Mouse (Mus musculus) right cerebral cortex, postnatal 10 days (tissue): ENCODE measurements around the gene Klc3.

Experiments
- DNase-seq, 2 experiments: peaks; one replicate each; pipeline ENCODE4 v3.0.0; 2021; ENCODE audit warnings: low spot score in 2 of 2

Gene Klc3

DNA sequence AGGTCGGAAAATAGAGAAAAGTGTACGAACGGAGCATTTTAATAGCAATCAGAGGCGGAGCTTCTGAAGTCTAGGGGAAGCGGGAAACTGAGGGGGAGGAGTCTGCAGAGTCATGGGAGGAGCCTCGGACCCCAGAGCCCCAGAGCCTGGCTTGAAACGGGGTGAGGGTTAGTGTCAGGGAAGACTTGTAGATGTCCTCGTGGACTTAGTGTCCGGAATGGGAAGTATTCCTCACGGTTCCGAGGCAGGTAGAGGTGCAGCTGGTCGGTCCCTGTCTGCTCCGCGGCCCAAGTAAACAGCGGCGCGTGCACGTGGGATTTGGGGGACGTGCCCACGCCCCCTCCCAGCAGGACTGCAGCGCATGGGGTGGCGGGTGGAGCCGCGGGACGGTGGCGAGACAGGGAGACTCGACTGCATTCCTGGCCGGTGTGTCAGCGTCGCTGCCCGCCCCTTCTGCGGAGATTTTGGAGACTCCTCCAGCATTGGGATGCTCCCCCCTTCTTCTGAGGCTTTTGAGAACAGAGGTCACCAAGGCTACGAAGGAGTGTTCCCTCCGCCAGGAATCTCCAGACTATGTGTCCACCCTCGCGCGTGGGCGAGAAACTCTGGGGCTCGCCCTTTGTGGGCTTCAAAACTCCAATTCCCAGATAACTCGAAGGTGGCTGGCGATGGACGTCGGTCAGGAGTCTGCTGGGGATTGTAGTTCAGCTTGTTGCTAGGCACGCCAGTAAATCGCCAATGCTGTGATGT, 43.8 kb downstream of the Klc3 start:
- DNase-seq, result peak; percentile 85 to 90

DNA sequence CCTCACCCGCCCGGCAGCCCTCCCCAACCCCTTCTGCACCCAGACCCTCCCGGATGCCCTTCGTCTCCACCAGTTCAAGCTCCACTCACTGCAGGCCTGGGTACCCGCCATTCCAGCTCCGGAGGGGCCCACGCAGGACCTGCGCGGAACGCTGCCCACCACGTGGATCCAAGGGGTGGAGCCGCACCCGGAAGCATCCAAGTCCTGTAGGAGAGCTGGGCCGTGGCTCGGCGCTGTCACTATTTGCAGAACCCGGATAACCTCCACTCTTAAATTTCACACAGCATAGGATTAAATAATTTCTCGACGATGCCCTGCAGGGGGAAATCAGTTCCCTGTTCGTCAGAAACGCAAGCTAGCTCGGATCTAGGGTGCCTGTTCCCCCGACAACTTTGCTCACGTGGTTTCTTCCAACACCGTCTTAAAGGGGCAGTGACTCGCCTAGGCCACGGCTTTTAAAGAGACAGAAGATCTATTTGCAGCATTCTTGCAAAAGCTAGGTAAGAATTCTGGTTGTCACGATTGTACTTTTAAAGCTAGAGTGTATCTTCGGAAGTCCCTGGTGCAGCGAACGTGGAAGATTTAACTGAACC, 44.5 kb downstream of the Klc3 start, which contains the start of the genes Cd3eap and Ppp1r13l:
Gene Cd3eap (minus strand): TSS at position 185 of the 593 bp plus-strand sequence.
Gene Ppp1r13l (plus strand): TSS at position 451 of the 593 bp plus-strand sequence.
- DNase-seq, result peak; percentile 93 to 94

DNA sequence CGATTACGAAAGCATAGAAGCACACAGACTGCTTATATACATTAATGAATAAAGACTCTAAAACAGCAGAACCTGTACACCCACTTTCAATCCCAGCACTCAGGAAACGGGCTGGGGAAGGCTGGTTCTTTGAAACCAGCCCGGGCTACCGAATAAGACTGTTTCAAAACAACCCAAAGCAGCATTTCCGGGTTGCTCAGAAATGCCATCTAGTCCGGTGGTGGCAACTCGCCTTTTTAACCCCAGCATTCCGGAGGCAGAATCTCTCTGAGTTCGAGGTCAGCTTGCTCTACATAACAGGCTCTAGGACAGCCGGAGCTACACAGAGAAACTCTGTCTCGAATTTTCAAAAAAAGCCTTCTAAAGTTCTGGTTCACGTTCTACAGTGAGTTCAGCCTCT, 45.3 kb downstream of the Klc3 start:
- DNase-seq, result no peak

DNA sequence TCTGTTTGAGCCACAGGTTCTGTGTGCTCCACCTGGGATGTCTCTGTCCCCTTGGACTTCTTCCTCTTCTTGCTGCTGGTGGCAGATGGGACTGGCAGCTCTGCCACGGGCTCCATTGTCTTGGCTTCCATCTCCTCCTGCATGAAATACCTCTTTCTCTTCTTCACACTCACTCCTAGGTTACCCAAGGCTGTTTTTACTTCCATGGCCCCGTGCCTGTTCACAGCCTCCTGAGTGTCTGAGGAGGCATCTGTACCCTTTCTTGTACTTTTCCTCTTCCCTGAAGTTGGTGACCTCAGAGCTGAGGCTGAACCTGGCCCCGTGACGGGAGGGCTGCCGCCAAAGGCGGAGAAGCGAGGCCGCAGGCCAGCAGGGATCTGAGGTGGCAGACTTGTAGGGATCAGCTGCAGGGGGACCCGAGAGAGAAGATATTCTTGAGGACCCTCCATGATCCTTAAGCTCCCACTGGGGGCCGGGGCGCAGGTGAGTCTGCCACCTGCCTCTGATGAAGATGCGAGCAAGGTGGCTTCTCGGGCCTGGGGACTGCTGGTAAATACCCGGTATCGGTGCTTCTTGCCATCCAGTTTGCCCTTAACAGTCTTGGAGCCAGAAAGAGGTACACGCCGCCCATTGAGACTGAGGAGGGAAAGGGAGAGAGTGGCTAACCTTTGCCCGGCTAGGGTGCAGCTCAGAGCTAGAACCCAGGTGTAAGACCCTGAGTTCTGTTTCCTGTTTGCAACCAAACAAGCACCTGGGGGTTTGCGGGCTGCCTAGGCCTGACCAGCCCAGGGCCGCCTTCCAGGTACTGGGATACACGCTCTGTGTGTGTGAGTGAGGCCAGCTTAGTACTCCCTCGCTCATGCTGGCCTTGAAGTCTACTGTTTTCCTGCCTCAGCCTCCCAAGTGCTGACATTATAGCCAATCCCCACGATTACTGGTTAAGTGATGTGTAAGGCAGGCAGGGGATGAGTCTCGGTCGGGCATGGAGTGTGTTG, 46.2 kb downstream of the Klc3 start:
- no peak for DNase-seq

DNA sequence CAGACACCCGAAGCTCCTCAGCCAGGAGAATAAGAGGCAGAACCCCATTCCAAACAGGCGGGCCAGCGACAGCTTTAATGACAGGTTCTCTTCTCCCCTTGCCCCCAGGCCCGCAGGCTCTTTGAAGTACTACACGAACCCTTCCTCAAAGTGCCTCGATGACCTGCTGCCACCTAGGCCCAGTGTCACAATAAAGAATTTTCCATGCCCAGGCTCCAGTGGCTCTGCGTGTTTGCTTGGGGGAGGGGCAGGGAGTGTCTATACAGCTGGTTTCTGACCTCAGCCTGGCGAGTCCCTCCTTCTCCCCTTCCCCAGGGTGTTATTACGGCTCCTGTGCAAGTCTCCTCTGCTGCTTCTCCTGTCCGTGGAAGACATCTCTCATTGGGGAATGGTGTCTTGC, 47.6 kb downstream of the Klc3 start:
- DNase-seq, result no peak

DNA sequence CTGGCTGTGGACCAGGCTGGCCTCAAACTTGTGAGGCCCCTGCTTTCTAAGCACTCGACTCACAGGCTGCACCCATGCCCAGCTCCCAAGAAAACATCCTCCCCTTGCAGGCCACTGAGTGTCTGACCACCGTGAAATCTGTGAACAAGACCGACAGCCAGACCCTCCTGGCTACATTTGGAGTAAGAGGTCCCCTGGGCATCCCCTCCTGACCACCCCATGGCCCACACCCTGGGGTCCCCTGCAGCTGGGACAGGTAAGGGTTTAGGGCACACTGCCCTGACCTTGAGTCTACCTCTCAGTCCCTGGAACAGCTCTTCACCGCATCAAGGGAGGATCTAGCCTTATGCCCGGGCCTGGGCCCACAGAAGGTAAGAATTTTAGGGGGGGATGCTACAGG, 48.9 kb downstream of the Klc3 start:
- DNase-seq, result no peak

DNA sequence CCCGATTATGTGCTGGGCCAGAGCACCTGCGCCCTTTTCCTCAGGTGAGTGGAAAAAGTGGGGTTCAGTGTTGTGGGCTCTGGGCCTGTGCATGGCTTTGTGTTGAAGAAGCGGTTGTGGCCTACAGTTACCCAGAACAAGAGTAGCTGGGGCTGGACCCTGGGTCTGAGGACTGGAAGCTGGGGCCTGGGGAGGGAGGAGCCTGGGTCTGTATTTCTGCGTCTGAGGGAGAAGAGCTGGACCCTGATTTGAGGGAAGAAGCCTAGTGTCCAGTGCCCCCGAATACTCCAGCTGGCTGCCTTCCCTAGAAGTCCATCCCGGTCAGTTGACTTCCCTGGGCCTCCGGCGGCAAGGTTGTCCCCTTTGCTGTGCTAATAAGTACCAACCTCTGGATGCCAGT, 53.7 kb downstream of the Klc3 start:
- no peak for DNase-seq

DNA sequence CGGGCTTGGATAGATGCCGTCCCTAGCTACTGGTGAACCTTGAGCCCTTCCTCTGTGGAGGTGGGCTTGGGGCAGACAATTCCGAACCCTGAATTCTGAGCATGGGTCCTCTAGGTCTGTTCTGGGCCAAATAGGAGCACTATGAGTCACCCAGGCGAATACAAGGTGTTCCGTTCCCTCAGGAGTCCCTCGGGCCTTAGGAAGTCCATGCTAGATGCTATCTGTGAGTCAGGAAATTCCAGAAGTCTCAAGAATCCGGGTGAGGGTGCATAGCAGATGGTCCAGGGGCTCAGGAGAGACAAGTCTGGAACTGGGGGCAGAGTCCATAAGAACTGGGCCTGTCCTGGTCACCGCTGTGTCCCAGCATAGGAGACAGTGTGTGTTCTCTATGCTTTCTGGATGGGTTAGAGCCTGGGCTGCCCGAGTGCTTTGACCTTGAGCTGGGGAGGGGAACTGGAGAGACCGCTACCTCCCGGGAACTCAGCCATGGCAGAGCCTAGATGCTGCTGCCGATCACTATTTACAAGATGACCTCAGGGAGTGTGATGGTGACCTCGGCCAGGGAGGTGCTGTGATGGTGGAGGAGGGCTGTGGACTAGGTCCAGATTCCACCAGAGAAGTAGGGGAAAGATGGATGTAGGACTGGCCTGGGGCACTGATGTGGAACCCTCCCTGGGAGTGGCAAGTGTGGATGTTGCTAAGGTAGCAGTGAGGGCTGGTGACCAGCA, 54.6 kb downstream of the Klc3 start:
- no peak for DNase-seq

DNA sequence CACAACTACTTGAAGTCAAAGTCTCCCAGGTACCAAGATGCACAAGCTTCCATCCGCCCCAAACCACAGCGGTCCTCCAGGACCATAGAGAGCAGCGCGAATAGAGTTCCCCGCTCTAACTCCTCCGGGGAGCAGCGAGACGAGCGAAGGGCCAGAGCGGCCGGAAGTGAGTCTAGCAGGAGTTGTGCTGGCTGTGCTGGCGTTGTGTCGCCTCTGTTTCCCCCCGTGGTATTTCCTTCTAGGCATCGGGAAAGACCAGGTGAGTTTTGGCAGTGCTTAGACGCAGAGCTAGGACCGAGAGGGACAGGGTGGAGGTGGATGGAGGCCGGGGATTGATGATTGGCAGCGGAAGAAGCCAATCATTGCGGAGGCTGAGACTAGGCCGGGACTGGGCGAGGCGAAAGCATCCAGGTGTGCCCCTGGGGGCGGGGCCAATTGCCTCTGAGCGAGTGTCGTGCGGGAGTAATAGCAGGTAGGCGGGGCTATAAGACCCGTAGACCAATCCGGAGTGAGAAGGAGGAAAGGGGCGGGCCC, 58.9 kb downstream of the Klc3 start:
- DNase-seq, result peak; percentile 97
